Mouse (Mus musculus) CH12.LX (cell line): Measurements from ENCODE around the gene Syt11. TPM values are rescaled to one million over a fixed set of nuclear protein-coding genes. Genes with fewer than 3 reads are reported as not detected.
"Not testable (repeated sequence)": the region's sequence is repeated elsewhere in the genome, so short reads cannot be mapped to it uniquely, and the experiment has no call there.

Experiments used
- DNase-seq: peaks from one replicate; pipeline ENCODE4 v3.0.0-alpha.2; 2013; ENCODE audit errors: extremely low read depth
- H3K27ac ChIP-seq: 2 replicates; pipeline ENCODE4 v1.5.1; 2012; ENCODE audit warnings: low read depth, mild to moderate bottlenecking, control low read depth, moderate library complexity; ENCODE audit not compliant: insufficient read depth
- H3K27me3 ChIP-seq: replicated peaks from 2 replicates; pipeline ENCODE3; 2012; ENCODE audit warnings: inconsistent platforms
- H3K36me3 ChIP-seq, 2 experiments: replicated peaks in 1 of 2; 2 replicates each; pipeline versions ENCODE3 to v1.6.1; 2012; ENCODE audit warnings: inconsistent platforms in 1 of 2, low read length in 1 of 2, mild to moderate bottlenecking in 1 of 2, mixed read lengths in 1 of 2, moderate library complexity in 1 of 2; ENCODE audit not compliant: control insufficient read depth in 1 of 2, insufficient read depth in 1 of 2
- H3K4me1 ChIP-seq, 2 experiments: 2 replicates each; pipeline ENCODE4 v1.6.1; 2012; ENCODE audit warnings: inconsistent platforms in 1 of 2, moderate library complexity in 1 of 2; ENCODE audit not compliant: insufficient read depth in 2 of 2, control insufficient read depth in 1 of 2
- H3K4me2 ChIP-seq: 2 replicates; pipeline ENCODE4 v1.6.1; 2012; ENCODE audit warnings: low read depth, mild to moderate bottlenecking, control low read depth; ENCODE audit not compliant: poor library complexity, insufficient read depth, severe bottlenecking
- H3K4me3 ChIP-seq, 3 experiments: fragments of 150-350 bp in 1 of 3; sonication (generic) in 1 of 3; replicated peaks in 1 of 3; 2 replicates each; pipeline versions ENCODE3 to v1.5.1; 2011 to 2012; ENCODE audit warnings: low read depth in 2 of 3, low read length in 2 of 3, mild to moderate bottlenecking in 2 of 3, moderate library complexity in 2 of 3, control low read depth in 1 of 3, improper control_type of control experiment in 1 of 3, inconsistent platforms in 1 of 3, mixed read lengths in 1 of 3; ENCODE audit not compliant: poor library complexity in 1 of 3
- H3K79me2 ChIP-seq: replicated peaks from 2 replicates; pipeline ENCODE4 v1.6.1; 2012; ENCODE audit warnings: mild to moderate bottlenecking, moderate library complexity; ENCODE audit not compliant: control insufficient read depth, poor library complexity, insufficient read depth, severe bottlenecking; ENCODE audit errors: extremely low read depth
- H3K9ac ChIP-seq: 2 replicates; pipeline ENCODE4 v1.6.1; 2012; ENCODE audit warnings: low read depth, mild to moderate bottlenecking, control low read depth, moderate library complexity; ENCODE audit not compliant: insufficient read depth
- H3K9me3 ChIP-seq: replicated peaks from 2 replicates; pipeline ENCODE3; 2012; ENCODE audit warnings: low read length, inconsistent platforms, mixed read lengths
- CTCF ChIP-seq, 2 experiments: IDR thresholded peaks in 1 of 2; conservative IDR thresholded peaks in 1 of 2; 2 replicates each; pipeline ENCODE4 v1.5.1; 2011 to 2012; ENCODE audit warnings: low read depth in 2 of 2, low read length in 2 of 2, improper control_type of control experiment in 1 of 2, inconsistent platforms in 1 of 2, mild to moderate bottlenecking in 1 of 2, moderate library complexity in 1 of 2
- dilution Hi-C: fragments of 300-500 bp; cut with MboI; formaldehyde crosslinking; loops from 2 replicates; pipeline ENCODE4 v1.14.3; 2020; ENCODE audit warnings: low sequenced_read_pairs; ENCODE audit not compliant: extremely low pct_unique_long_range_greater_than_20kb, extremely low pct_ligation_motif_present
- in situ Hi-C: fragments of 300-500 bp; cut with MboI; formaldehyde crosslinking; loops from 3 replicates; pipeline ENCODE4 v1.14.3; 2019; ENCODE audit warnings: low sequenced_read_pairs, low pct_ligation_motif_present, low pct_unique_long_range_greater_than_20kb, mixed read lengths
- polyA plus RNA-seq: library from polyadenylated mRNA; unstranded; fragments of >175 nt; gene quantifications from 2 replicates; pipeline ENCODE4 v1.2.1, GENCODE M21; 2012; ENCODE audit warnings: low read depth; ENCODE audit not compliant: insufficient read length
- total RNA-seq, 2 experiments: library from RNA; depleted of rRNA; stranded (reverse); fragments of 300-350 nt in 1 of 2; fragments of >200 nt in 1 of 2; gene quantifications; 2 replicates each; pipeline ENCODE4 v1.2.3; 2012 to 2014

Syt11 gene
- total and polyA plus RNA-seq, 3 experiments, result 3.8 to 8.8 (median 5.7) TPM

DNA sequence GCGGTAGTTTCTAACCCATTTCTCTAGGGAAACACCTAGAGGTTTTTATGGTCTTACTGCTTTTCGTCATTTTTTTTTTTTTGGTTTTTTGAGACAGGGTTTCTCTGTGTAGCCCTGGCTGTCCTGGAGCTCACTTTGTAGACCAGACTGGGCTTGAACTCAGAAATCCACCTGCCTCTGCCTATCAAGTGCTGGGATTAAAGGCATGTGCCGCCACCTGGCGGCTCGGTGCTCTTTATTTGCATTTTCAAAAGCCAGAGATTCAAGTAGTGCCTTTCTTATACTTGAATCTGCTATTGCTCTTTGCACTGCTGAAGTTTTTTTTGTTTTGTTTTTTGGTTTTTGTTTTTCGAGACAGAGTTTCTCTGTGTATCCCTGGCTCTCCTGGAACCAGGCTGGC is 22.5 kb upstream of the Syt11 start:
- H3K4me1 ChIP-seq, H3K79me2 ChIP-seq, H3K36me3 ChIP-seq, H3K27ac ChIP-seq, H3K9ac ChIP-seq, H3K9me3 ChIP-seq, DNase-seq, H3K4me3 ChIP-seq, dilution Hi-C loops, H3K4me2 ChIP-seq, H3K27me3 ChIP-seq, in situ Hi-C loops: not testable (repeated sequence)
- TF ChIP-seq CTCF (conservative IDR thresholded peaks at IDR 0.05 in 1 of 2, IDR thresholded peaks at IDR 0.05 in 1 of 2; ENCODE audit: low read depth in 2 of 2, low read length in 2 of 2), result peak in 1 of 2 experiments; percentile 12; a peak in 1 of 4 replicates

DNA sequence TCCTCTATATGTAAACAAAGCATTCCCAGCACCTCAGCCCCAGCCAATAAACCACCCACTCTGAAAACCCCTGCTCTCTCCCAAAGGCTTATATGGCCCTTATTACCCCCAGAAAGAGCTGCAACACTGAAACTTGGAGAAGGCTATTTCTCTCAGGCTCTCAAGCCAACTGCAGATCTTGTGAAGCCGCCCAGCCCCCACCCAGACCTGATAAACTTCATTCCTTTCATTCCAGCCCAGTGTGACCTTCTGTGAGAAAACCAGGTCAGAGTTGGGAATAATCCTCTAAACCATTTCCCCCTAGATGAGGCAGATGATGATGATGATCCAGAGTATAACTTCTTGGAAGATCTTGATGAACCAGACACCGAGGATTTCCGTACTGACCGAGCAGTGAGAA is 13.1 kb upstream of the Syt11 start:
- H3K9me3 ChIP-seq, H3K4me3 ChIP-seq, H3K27me3 ChIP-seq, H3K27ac ChIP-seq, H3K4me1 ChIP-seq, H3K4me2 ChIP-seq, DNase-seq, dilution Hi-C loops, in situ Hi-C loops, H3K9ac ChIP-seq: not testable (repeated sequence)
- Histone ChIP-seq H3K36me3 (peaks cover 11 to 13% of the 10 kb centered on the region in 2 experiments), H3K79me2 (peaks cover 10% of the 10 kb centered on the region; the same call in 1 of the 2 replicates)

DNA sequence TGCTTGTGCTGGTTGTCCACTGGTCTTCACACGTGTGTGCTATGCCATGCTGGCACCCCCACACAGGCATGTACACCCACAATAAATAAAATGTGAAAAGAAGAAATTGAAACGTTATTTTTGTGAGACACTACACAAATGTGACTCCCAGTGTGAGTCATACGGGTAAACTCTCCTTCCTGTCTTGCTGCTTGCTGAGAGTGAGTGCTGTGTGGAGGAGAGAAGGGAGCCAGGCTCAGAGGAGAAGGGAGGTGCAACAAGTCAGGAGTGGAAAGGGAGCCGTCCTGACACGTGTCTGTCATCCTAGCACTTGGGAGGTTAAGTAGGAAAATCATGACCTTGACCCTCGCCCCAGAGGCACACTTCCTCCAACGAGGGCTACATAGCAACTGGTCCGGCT is 11.8 kb upstream of the Syt11 start:
- H3K4me2 ChIP-seq, H3K27me3 ChIP-seq, H3K27ac ChIP-seq, H3K4me1 ChIP-seq, H3K4me3 ChIP-seq, in situ Hi-C loops, dilution Hi-C loops, H3K9me3 ChIP-seq, H3K9ac ChIP-seq, DNase-seq: not testable (repeated sequence)
- H3K79me2 ChIP-seq, result peaks cover 10% of the 10 kb centered on the region; the same call in 1 of the 2 replicates
- H3K36me3 ChIP-seq, result peaks cover 11 to 13% of the 10 kb centered on the region in 2 experiments

DNA sequence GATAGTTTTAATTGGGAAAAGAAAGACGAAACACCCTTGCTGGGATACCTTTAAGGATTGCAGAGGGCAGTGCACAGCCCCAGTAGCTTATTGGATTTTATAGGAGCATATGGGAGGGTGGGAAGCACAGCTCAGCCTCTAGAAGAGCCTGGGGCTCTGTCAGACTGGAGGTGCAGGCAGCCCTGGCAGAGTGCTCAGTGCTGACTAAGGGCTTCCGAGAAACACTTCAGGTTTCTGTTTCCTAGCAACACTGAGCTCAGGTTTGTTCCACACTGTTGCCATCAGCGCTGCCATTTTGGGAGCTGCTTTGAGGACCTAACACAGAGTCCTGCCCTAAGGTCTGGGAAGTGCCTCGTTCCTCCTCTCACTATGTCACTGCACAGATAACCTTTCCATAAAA is 11.4 kb upstream of the Syt11 start:
- H3K4me1 ChIP-seq, H3K4me3 ChIP-seq, H3K27me3 ChIP-seq, H3K9me3 ChIP-seq, H3K9ac ChIP-seq, DNase-seq, dilution Hi-C loops, H3K27ac ChIP-seq, in situ Hi-C loops, H3K4me2 ChIP-seq: not testable (repeated sequence)
- Histone ChIP-seq H3K79me2 (peaks cover 10% of the 10 kb centered on the region; the same call in 1 of the 2 replicates), H3K36me3 (peaks cover 11 to 13% of the 10 kb centered on the region in 2 experiments)
